Mouse (Mus musculus) neural tube, embryonic 11.5 days (tissue): ENCODE data around the gene Ddx1. TPM values are rescaled to one million over a fixed set of nuclear protein-coding genes. Genes with fewer than 3 reads are reported as not detected.

ENCODE experiments used
- ATAC-seq: fragments of 200-750 bp; cut with Nextera tagmentation; 2 replicates; pipeline ENCODE4 v1.8.0; 2017; ENCODE audit warnings: moderate number of reproducible peaks, mild to moderate bottlenecking, moderate TSS enrichment, moderate library complexity; ENCODE audit not compliant: insufficient read depth, low FRiP score, low TSS enrichment
- DNase-seq: peaks from one replicate; pipeline ENCODE4 v3.0.0-alpha.2; 2015; ENCODE audit warnings: low spot score
- H3K27ac ChIP-seq: fragments of 300-500 bp; sonication (generic); 2 replicates; pipeline ENCODE4 v1.5.1; 2014; ENCODE audit warnings: low read depth, mild to moderate bottlenecking, low read length
- H3K27me3 ChIP-seq: fragments of 300-500 bp; sonication (generic); 2 replicates; pipeline ENCODE4 v1.6.1; 2014; ENCODE audit warnings: mild to moderate bottlenecking, low read length, mixed read lengths; ENCODE audit not compliant: control insufficient read depth, insufficient read depth
- H3K36me3 ChIP-seq: fragments of 300-500 bp; sonication (generic); 2 replicates; pipeline ENCODE4 v1.6.1; 2014; ENCODE audit warnings: mild to moderate bottlenecking, low read length, moderate library complexity, mixed read lengths; ENCODE audit not compliant: control insufficient read depth, insufficient read depth
- H3K4me1 ChIP-seq: fragments of 300-500 bp; sonication (generic); 2 replicates; pipeline ENCODE4 v1.6.1; 2014; ENCODE audit warnings: low read length, mixed read lengths; ENCODE audit not compliant: control insufficient read depth, insufficient read depth
- H3K4me2 ChIP-seq: fragments of 300-500 bp; sonication (generic); 2 replicates; pipeline ENCODE4 v1.6.1; 2014; ENCODE audit warnings: low read depth, mild to moderate bottlenecking, moderate library complexity
- H3K4me3 ChIP-seq: fragments of 300-500 bp; sonication (generic); 2 replicates; pipeline ENCODE4 v1.5.1; 2014; ENCODE audit warnings: low read depth, low read length
- H3K9ac ChIP-seq: fragments of 300-500 bp; sonication (generic); 2 replicates; pipeline ENCODE4 v1.6.1; 2014; ENCODE audit warnings: mild to moderate bottlenecking, low read length
- H3K9me3 ChIP-seq: fragments of 300-500 bp; sonication (generic); 2 replicates; pipeline ENCODE4 v1.6.1; 2016; ENCODE audit warnings: low read length; ENCODE audit not compliant: control insufficient read depth
- WGBS: fragments of 180-500 bp; shearing (Covaris S2); extraction: QIAGEN DNeasy Blood & Tissue Kit; methylation state at CpG from one replicate; pipeline ENCODE4 v1.1.7; 2014; 5-methylcytosine and 5-hydroxymethylcytosine counted together
- polyA plus RNA-seq: library from polyadenylated mRNA; unstranded; fragments of >200 nt; fragmentation: Nextera tagmentation; extraction: Ambion mirVana; gene quantifications from 2 replicates; pipeline ENCODE4 v1.2.1, GENCODE M21; 2014

The Ddx1 gene
- polyA plus RNA-seq, 1 experiment from 2014 or later: 215 TPM

GRCm38 (mm10) chr12:13177606-13178005, 71.4 kb downstream of the Ddx1 start:
- Histone ChIP-seq H3K27me3 (no peaks in the 10 kb centered on the region), H3K4me1 (peaks cover 9% of the 10 kb centered on the region), H3K9ac (no peak overlapping the region), H3K4me2 (no peak overlapping the region), H3K4me3 (no peak overlapping the region), H3K27ac (no peak overlapping the region), H3K36me3 (no peaks in the 10 kb centered on the region), H3K9me3 (no peaks in the 10 kb centered on the region)
- 78% methylated on average over 6 of the region's 6 CpGs for WGBS
- ATAC-seq: no peak
- no peak for DNase-seq

- H3K4me3 ChIP-seq: no peak overlapping the region
- 71% methylated on average over 3 of the region's 3 CpGs for WGBS
- ATAC-seq: no peak
- H3K9ac ChIP-seq: no peak overlapping the region
- H3K4me2 ChIP-seq: no peak overlapping the region
- no peak for DNase-seq
- no peaks in the 10 kb centered on the region for H3K27me3 ChIP-seq
- peaks cover 5% of the 10 kb centered on the region; the same call in 1 of the 2 replicates for H3K4me1 ChIP-seq
- no peak overlapping the region for H3K27ac ChIP-seq
- H3K9me3 ChIP-seq: no peaks in the 10 kb centered on the region
- no peaks in the 10 kb centered on the region for H3K36me3 ChIP-seq
Observed at GRCm38 (mm10) chr12:13176927-13177326, 72.1 kb downstream of the Ddx1 start.

- no peak overlapping the region for H3K27ac ChIP-seq
- H3K4me3 ChIP-seq: no peak overlapping the region
- peaks cover 5% of the 10 kb centered on the region; the same call in 1 of the 2 replicates for H3K4me1 ChIP-seq
- H3K27me3 ChIP-seq: no peaks in the 10 kb centered on the region
- ATAC-seq (no peak), DNase-seq (peak; percentile 34)
- no peaks in the 10 kb centered on the region for H3K36me3 ChIP-seq
- no peak overlapping the region for H3K9ac ChIP-seq
- 33% methylated on average over 2 of the region's 2 CpGs for WGBS
- no peaks in the 10 kb centered on the region for H3K9me3 ChIP-seq
- H3K4me2 ChIP-seq: no peak overlapping the region
Observed at GRCm38 (mm10) chr12:13176136-13176535, 72.9 kb downstream of the Ddx1 start.

GRCm38 (mm10) chr12:13174022-13174421, 75.0 kb downstream of the Ddx1 start:
- no peaks in the 10 kb centered on the region for H3K36me3 ChIP-seq
- 64% methylated on average over 6 of the region's 6 CpGs for WGBS
- H3K27me3 ChIP-seq: no peaks in the 10 kb centered on the region
- no peak overlapping the region for H3K9ac ChIP-seq
- no peak overlapping the region for H3K4me2 ChIP-seq
- H3K4me3 ChIP-seq: no peak overlapping the region
- H3K4me1 ChIP-seq: peaks cover 3% of the 10 kb centered on the region; the same call in 1 of the 2 replicates
- no peak overlapping the region for H3K27ac ChIP-seq
- no peaks in the 10 kb centered on the region for H3K9me3 ChIP-seq
- ATAC-seq (no peak), DNase-seq (no peak)

GRCm38 (mm10) chr12:13168073-13168472, 80.9 kb downstream of the Ddx1 start:
- H3K4me2 ChIP-seq: no peak overlapping the region
- no peaks in the 10 kb centered on the region for H3K4me1 ChIP-seq
- no peaks in the 10 kb centered on the region for H3K27me3 ChIP-seq
- 70% methylated on average over 1 of the region's 1 CpGs for WGBS
- no peak for ATAC-seq
- no peak overlapping the region for H3K27ac ChIP-seq
- DNase-seq: no peak
- H3K9ac ChIP-seq: no peak overlapping the region
- no peaks in the 10 kb centered on the region for H3K36me3 ChIP-seq
- no peak overlapping the region for H3K4me3 ChIP-seq
- no peaks in the 10 kb centered on the region for H3K9me3 ChIP-seq

- H3K9ac ChIP-seq: no peak overlapping the region
- H3K4me3 ChIP-seq: no peak overlapping the region
- no peaks in the 10 kb centered on the region for H3K4me1 ChIP-seq
- DNase-seq (no peak), ATAC-seq (no peak)
- no peaks in the 10 kb centered on the region for H3K36me3 ChIP-seq
- no peak overlapping the region for H3K27ac ChIP-seq
- no peaks in the 10 kb centered on the region for H3K9me3 ChIP-seq
- WGBS: 91% methylated on average over 5 of the region's 5 CpGs
- no peaks in the 10 kb centered on the region for H3K27me3 ChIP-seq
- no peak overlapping the region for H3K4me2 ChIP-seq
Observed at GRCm38 (mm10) chr12:13167116-13167515, 81.9 kb downstream of the Ddx1 start.

Other genes with a start within 250 kb of the Ddx1 start
- gene Nbas, start 19.9 kb upstream of the Ddx1 start, polyA plus RNA-seq: 19.2 and 20.3 TPM in 2 replicates